Mouse (Mus musculus): ENCODE measurements at regions not wholly inside any gene's neighbourhood (a gene's known extent, or its start where the extent isn't known, plus 50 kb on each side); places are given as distances from the start of the nearest gene placed in this dataset.

GRCm38 (mm10) chr13:48115890-48116289, 145.1 kb upstream of the Id4 start:
- no peaks in the 10 kb centered on the region for H3K36me3 ChIP-seq (ENCODE audit: insufficient read depth)
- DNase-seq (no peak), ATAC-seq (no peak)
- H3K4me1 ChIP-seq (ENCODE audit: insufficient read depth) = no peaks in the 10 kb centered on the region
- H3K4me3 ChIP-seq (ENCODE audit: low read depth, low read length) = no peak overlapping the region
- 90% methylated on average over 7 of the region's 7 CpGs for WGBS
- H3K4me2 ChIP-seq (ENCODE audit: low read depth) = no peak overlapping the region
- H3K27ac ChIP-seq (ENCODE audit: low read depth, low read length) = no peak overlapping the region
- H3K9ac ChIP-seq = no peak overlapping the region
- no peaks in the 10 kb centered on the region for H3K9me3 ChIP-seq (ENCODE audit: low read length)
- no peak for TF ChIP-seq CTCF (IDR thresholded peaks at IDR 0.05; ENCODE audit: low read depth)
- no peaks in the 10 kb centered on the region for H3K27me3 ChIP-seq (ENCODE audit: insufficient read depth, low read length)

- Histone ChIP-seq H3K27ac (ENCODE audit: low read depth, low read length) (no peak overlapping the region), H3K4me2 (ENCODE audit: low read depth) (no peak overlapping the region), H3K4me1 (ENCODE audit: insufficient read depth) (peaks cover 10% of the 10 kb centered on the region), H3K27me3 (ENCODE audit: insufficient read depth, low read length) (no peaks in the 10 kb centered on the region), H3K4me3 (ENCODE audit: low read depth, low read length) (no peak overlapping the region), H3K9ac (no peak overlapping the region), H3K36me3 (ENCODE audit: insufficient read depth) (no peaks in the 10 kb centered on the region), H3K9me3 (ENCODE audit: low read length) (no peaks in the 10 kb centered on the region)
- peak; percentile 78 for ATAC-seq
- 25% methylated on average over 6 of the region's 6 CpGs for WGBS
- DNase-seq = no peak
- no peak for TF ChIP-seq CTCF (IDR thresholded peaks at IDR 0.05; ENCODE audit: low read depth)
Measured at GRCm38 (mm10) chr13:48126582-48126981, 134.4 kb upstream of the Id4 start.

- TF ChIP-seq CTCF (IDR thresholded peaks at IDR 0.05; ENCODE audit: low read depth) = 0 out of 2 replicates have a peak, but pooled peaks have one; percentile 10
- no peak overlapping the region for H3K9ac ChIP-seq
- H3K27me3 ChIP-seq (ENCODE audit: insufficient read depth, low read length) = no peaks in the 10 kb centered on the region
- no peak overlapping the region for H3K27ac ChIP-seq (ENCODE audit: low read depth, low read length)
- H3K36me3 ChIP-seq (ENCODE audit: insufficient read depth) = no peaks in the 10 kb centered on the region
- DNase-seq = peak; percentile 76
- H3K4me2 ChIP-seq (ENCODE audit: low read depth) = peak overlapping the region; percentile 47
- peaks cover 10% of the 10 kb centered on the region for H3K4me1 ChIP-seq (ENCODE audit: insufficient read depth)
- 2% methylated on average over 17 of the region's 17 CpGs for WGBS
- peak overlapping the region; percentile 21 for H3K4me3 ChIP-seq (ENCODE audit: low read depth, low read length)
- ATAC-seq = peak; percentile 87
- H3K9me3 ChIP-seq (ENCODE audit: low read length) = no peaks in the 10 kb centered on the region
Measured at GRCm38 (mm10) chr13:48130724-48131123, 130.3 kb upstream of the Id4 start.

GRCm38 (mm10) chr13:48131681-48132080, 129.3 kb upstream of the Id4 start:
- no peak for DNase-seq
- TF ChIP-seq CTCF (IDR thresholded peaks at IDR 0.05; ENCODE audit: low read depth) = no peak
- Histone ChIP-seq H3K4me2 (ENCODE audit: low read depth) (no peak overlapping the region), H3K4me1 (ENCODE audit: insufficient read depth) (peaks cover 10% of the 10 kb centered on the region), H3K9ac (no peak overlapping the region), H3K4me3 (ENCODE audit: low read depth, low read length) (no peak overlapping the region), H3K27me3 (ENCODE audit: insufficient read depth, low read length) (no peaks in the 10 kb centered on the region), H3K27ac (ENCODE audit: low read depth, low read length) (no peak overlapping the region), H3K36me3 (ENCODE audit: insufficient read depth) (no peaks in the 10 kb centered on the region), H3K9me3 (ENCODE audit: low read length) (no peaks in the 10 kb centered on the region)
- ATAC-seq = no peak
- 13% methylated on average over 5 of the region's 5 CpGs for WGBS

GRCm38 (mm10) chr13:48145976-48146375, 115.1 kb upstream of the Id4 start:
- no peak for ATAC-seq

GRCm38 (mm10) chr13:48147061-48147460, 114.0 kb upstream of the Id4 start:
- Histone ChIP-seq H3K4me3 (ENCODE audit: low read depth, low read length) (no peak overlapping the region), H3K9me3 (ENCODE audit: low read length) (no peaks in the 10 kb centered on the region), H3K27ac (ENCODE audit: low read depth, low read length) (no peak overlapping the region), H3K36me3 (ENCODE audit: insufficient read depth) (no peaks in the 10 kb centered on the region), H3K9ac (no peak overlapping the region), H3K4me2 (ENCODE audit: low read depth) (no peak overlapping the region), H3K4me1 (ENCODE audit: insufficient read depth) (no peaks in the 10 kb centered on the region), H3K27me3 (ENCODE audit: insufficient read depth, low read length) (no peaks in the 10 kb centered on the region)
- no peak for TF ChIP-seq CTCF (IDR thresholded peaks at IDR 0.05; ENCODE audit: low read depth)
- ATAC-seq (no peak), DNase-seq (no peak)
- 66% methylated on average over 7 of the region's 7 CpGs for WGBS

More at GRCm38 (mm10) chr13:48145976-48146375, 115.1 kb upstream of the Id4 start:
- Histone ChIP-seq H3K4me1 (ENCODE audit: insufficient read depth) (no peaks in the 10 kb centered on the region), H3K36me3 (ENCODE audit: insufficient read depth) (no peaks in the 10 kb centered on the region), H3K4me2 (ENCODE audit: low read depth) (no peak overlapping the region), H3K9me3 (ENCODE audit: low read length) (no peaks in the 10 kb centered on the region), H3K4me3 (ENCODE audit: low read depth, low read length) (no peak overlapping the region), H3K27ac (ENCODE audit: low read depth, low read length) (no peak overlapping the region), H3K27me3 (ENCODE audit: insufficient read depth, low read length) (no peaks in the 10 kb centered on the region), H3K9ac (no peak overlapping the region)
- no peak for DNase-seq
- no peak for TF ChIP-seq CTCF (IDR thresholded peaks at IDR 0.05; ENCODE audit: low read depth)
- 84% methylated on average over 5 of the region's 5 CpGs for WGBS

- DNase-seq = no peak
- ATAC-seq = no peak
- no peaks in the 10 kb centered on the region for H3K27me3 ChIP-seq (ENCODE audit: insufficient read depth, low read length)
- TF ChIP-seq CTCF (IDR thresholded peaks at IDR 0.05; ENCODE audit: low read depth) = no peak
- no peaks in the 10 kb centered on the region for H3K4me1 ChIP-seq (ENCODE audit: insufficient read depth)
- H3K27ac ChIP-seq (ENCODE audit: low read depth, low read length) = no peak overlapping the region
- 32% methylated on average over 7 of the region's 7 CpGs for WGBS
- H3K4me2 ChIP-seq (ENCODE audit: low read depth) = no peak overlapping the region
- no peaks in the 10 kb centered on the region for H3K36me3 ChIP-seq (ENCODE audit: insufficient read depth)
- no peak overlapping the region for H3K9ac ChIP-seq
- no peaks in the 10 kb centered on the region for H3K9me3 ChIP-seq (ENCODE audit: low read length)
- H3K4me3 ChIP-seq (ENCODE audit: low read depth, low read length) = no peak overlapping the region
Measured at GRCm38 (mm10) chr13:48153248-48153647, 107.8 kb upstream of the Id4 start.

Measured in forebrain, postnatal 0 days (tissue).